Mouse (Mus musculus): ENCODE measurements at regions not wholly inside any gene's neighbourhood (a gene's known extent, or its start where the extent isn't known, plus 50 kb on each side); places are given as distances from the start of the nearest gene placed in this dataset.

DNA sequence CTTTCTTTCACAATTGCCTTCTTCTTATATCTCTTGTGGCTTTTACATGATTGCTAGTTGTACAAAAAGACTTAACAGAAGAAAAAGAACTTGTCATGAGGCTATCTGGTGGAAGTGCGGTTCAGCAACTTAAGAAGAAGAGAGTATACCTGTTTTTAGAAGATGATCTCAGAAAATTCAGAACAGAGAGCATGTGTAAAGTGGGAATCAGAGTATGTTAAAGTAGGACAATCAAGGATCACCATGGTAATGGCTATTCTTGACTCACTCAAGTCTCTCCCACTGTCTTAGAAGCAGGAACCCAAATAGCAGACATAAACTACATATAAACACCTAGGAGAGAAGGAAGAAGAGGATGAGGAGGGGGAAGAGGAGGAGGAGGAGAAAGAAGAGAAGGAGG lies 857.9 kb upstream of the Nr2f1 start:
- DNase-seq (ENCODE audit: low read depth, low spot score) = no peak

DNA sequence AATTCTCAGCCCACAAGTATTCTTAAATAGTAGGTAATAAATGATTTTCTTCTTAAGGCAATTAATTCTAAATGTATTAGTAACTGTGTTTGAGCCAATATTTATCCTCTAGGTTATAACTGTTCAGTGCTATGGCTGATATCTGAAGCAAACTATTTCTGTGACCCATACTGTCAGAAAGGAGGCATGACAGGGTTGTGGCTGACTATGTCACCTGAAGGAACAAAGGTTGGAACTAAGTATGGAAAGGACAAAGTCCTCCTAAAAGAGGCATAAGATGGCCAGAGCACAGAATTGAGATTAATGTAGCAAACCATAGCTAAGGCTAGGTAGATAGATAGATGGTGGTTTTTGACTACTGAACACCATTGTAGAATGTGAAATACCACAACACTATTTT lies 854.9 kb upstream of the Nr2f1 start:
- no peak for DNase-seq (ENCODE audit: low read depth, low spot score)

DNA sequence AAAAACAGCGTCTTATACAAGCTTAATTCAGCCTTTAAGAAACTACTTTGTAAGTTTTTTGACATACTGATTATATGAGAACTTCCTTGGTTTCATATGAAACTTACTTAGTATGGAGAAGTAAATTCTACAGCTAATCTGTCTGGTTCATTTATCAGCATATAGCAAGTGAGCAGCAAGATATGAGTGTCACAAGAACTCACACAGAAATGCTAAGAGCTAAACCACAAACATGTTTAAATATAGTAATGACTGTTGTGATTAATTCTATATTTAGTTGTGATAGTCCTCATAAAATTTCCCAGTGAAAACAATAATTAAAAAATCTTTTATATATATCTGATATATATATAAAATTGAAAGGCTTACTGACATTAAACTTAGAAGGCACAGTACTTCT lies 853.9 kb upstream of the Nr2f1 start:
- no peak for DNase-seq (ENCODE audit: low read depth, low spot score)

DNA sequence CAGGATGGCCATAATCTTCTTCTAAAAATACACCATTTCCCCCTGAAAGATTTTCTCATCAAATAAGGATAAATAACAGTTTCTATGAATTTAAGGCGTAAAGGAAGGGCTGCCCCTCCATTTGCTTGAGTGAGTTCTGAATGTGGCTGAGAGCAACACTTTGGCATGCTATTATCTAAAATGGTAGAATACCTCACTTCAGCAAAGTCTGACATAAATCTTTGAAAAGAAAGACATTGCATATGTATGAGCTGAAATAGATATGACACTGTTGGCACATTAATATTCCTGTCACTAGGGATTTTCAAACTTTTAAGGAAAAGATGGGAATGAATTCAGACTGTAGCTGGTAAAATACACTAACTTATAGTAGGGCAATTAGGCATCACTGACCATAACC lies 847.7 kb upstream of the Nr2f1 start:
- DNase-seq (ENCODE audit: low read depth, low spot score) = no peak

DNA sequence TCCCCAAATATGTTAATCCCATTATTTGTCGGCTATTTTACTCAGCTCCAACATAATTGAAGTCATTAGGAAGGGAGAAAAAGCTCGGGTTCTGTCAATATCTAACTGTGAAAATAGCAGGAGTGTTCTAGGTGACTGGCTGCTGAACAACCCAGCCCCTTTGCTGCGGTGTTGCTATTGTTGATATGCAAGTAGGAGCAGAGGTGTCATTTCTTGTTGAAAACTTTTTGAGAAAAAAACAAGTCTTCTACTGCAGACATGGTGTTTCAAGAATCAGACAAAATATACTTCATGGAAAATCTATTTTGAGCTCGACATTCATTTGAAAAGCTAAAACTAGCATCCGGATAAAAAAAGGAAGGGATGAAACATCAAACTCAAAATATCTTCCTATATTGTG lies 845.1 kb upstream of the Nr2f1 start:
- DNase-seq (ENCODE audit: low read depth, low spot score) = no peak

DNA sequence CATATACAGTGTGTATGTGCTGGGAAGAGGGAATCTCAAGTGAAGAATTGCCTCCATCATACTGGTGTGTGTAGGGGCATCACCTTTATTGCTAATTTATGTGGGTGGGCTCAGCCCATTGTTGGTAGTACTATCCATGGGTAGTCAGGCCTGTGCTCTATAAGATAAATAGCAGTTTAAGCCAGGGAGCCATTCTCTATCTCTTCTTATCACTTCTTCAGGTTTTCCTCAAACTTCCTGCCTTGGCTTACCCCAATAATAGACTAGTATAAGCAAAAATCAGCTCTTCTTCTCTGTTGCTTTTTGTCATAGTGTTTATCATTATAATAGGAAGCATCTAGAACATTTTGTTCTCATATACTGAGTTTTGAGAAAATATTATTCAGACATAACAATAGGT lies 838.3 kb upstream of the Nr2f1 start:
- DNase-seq (ENCODE audit: low read depth, low spot score) = no peak

DNA sequence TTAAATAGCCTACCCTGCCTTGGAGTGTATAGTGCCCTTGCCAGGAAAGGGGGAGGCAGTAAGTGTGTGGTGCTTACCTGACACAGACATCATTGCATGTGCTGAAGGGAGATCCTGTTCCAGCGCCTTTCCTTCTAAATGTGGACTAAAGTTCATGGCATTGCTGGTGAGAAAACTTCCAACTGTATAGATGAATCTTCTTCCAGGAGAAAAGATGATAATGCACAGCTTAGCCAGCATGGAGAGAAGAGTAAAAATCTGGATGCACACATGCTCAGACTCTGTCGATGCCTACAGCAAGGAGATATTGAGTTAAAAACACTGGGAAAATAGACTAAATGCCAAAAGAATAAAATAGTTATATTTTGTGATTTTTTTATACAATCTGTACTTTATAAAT lies 835.7 kb upstream of the Nr2f1 start:
- no peak for DNase-seq (ENCODE audit: low read depth, low spot score)

DNA sequence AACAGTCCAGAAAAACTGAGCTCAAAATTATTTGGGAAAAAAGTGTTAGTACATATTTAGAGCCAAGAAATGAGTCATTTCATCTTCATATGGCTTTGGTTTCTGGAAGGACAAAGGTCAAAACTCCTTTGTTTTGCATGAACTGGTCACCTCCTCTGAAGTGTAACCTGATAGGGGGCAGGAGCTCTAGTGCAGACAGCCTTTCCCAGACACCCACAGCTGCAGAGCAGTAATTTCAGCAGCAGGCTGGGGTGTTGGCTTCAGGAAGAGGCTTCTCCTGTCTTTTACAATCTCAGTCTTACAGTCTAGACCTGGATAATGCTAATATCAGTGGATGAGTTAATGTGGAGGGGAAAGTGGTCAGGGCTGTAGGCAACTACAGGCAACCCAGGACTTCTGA lies 830.4 kb upstream of the Nr2f1 start:
- peak; percentile 70 for DNase-seq (ENCODE audit: low read depth, low spot score)

DNA sequence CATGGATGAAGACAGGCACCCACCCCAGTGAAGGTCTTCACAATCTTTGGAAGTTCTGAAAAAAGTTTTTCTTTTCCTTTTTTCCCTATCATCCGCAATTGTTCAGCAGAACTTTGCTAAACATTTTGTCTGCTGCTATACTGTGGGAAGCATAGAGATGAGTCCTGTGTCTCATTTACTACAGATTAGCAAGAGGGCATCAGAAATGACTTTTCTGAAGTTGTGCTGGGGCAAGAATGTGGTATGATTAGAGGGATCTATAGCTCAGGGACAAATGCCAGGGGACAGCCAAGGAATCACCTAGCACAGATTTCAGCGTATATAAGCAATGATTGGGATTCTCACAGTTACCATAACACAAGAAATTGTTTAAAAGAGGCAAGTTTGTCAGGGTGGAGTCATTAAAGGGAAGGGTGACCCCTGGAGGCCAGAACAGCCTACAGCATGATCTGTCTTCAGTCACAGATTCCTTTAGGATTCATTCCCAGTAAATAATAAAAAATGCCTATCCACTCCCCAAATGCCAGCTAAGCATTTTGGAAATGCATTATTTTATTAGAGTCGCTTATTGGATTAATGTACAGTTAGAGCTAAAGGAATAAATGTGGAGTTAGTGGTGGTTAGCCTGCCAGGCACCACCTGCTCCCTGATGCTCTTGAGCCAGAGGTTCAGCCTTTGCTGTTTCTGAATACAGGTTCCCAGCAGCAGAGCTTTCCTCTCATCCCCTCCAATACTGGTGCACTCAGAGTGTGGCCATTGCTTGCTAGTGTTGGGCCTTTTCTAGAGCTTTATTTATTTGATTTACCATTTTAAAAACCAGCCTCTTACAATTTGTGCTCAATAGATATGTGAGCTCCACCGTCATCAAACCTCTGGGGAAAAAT lies 828.6 kb upstream of the Nr2f1 start:
- peak; percentile 52 for DNase-seq (ENCODE audit: low read depth, low spot score)

DNA sequence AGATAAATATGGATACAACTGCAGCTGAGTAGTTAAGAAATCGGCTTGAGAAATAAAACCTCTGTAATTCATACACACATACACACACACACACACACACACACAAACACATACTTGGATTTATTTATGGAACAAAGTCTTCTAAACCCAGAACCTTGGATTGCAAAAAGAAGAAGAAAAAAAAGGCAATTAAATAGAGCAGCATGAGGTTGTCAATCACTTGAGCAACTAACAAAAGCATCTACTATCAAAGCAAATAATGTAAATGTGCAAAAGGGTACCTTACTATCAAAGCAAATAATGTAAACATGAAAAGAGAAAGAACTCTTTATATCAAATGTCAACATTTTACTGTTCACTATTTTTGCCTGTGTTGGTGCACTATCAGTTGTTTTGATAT lies 826.1 kb upstream of the Nr2f1 start:
- DNase-seq (ENCODE audit: low read depth, low spot score) = no peak

DNA sequence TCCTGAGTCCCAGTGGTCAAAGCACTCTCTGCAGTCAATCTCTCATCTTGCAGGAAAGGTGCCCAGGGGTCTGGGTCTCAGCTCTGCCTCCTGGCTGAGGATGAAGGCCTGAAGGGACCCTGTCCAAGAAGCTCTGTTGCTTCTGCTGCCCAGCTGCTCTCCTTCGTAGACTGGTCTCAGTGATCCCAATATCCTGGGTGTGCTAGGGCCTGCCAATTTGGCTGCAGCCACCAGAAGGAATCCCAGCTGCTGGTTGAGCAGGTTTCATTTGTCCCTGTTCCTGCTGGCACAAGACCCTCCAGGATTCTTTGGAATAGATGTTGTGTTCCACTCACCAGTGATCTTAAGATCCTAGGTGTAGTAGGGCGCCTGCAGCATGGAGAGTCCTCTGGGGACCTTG lies 818.5 kb upstream of the Nr2f1 start:
- no peak for DNase-seq (ENCODE audit: low read depth, low spot score)

DNA sequence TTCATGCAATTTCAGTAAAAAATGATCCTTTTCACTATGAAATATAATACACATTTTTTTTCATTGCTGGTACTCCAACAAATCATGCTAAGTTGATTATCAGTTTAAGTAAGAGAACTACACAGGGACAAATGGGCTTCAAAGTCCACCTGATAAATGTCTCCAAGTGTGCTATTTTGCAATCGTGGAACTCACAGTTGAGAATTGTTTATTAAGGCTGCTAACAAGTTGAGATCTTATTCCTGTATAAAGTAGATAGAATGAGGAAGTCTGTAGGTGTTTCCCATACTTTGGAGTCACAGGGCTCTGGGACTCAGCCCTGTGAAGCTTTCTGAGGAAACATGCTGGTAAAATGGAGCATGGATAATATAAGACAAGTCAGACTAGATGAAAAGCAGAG lies 803.8 kb upstream of the Nr2f1 start:
- no peak for DNase-seq (ENCODE audit: low read depth, low spot score)

DNA sequence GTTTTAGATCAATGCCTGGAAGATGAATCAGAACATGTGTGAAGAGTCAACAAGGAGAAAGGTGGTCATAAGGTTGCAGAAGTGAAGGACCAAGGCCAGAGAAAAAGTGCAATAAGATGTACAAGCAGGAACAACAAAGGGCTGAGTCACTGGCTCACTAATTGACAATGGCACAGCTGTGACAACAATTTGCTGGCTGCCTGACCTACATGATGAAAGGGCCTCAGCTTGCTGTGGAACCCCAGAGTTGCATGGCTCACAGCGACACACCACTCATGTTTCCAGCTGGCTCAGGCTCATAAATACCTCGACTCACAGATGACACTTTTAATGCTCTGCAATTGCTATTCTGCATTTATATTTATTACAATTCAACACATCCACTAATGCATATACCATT lies 799.3 kb upstream of the Nr2f1 start:
- peak; percentile 59 for DNase-seq (ENCODE audit: low read depth, low spot score)

DNA sequence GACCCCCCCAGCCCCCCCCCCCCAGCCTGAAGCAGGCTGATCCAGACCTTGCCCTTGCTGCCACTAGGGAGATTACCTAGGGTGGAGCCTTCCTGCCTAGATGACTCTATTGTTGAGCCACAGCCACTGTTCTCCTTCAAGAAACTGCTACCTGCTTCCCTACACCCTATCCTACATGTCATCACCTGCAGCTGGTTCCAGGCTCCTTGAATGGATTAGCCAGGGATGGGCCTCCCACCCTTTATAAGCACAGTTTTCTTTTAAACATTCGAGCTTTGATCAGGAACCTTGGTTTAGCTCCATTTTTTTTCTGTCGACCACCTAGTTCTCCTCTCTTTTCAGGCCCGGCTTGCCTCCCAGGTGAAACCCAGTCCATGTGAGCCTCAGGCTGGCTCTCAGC lies 792.8 kb upstream of the Nr2f1 start:
- no peak for DNase-seq (ENCODE audit: low read depth, low spot score)

DNA sequence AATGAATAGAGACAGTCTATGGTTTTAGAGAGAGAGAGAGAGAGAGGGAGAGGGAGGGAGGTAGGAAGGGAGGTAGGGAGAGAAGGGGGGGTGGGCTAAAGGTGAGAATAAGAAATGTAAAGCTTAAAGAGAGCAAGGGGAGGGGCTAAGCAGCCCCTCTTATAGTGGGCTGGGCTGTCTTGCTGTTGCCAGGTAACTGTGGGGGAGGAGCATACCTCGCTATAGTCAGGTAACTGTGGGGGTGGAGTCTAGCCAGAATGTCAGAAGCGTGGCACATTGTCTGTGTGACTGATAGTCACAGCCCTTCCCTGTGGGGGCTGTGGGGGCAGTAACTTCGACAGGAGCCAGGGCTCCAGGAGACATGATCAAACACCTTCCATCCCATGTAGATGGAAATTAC lies 786.4 kb upstream of the Nr2f1 start:
- DNase-seq (ENCODE audit: low read depth, low spot score) = no peak

DNA sequence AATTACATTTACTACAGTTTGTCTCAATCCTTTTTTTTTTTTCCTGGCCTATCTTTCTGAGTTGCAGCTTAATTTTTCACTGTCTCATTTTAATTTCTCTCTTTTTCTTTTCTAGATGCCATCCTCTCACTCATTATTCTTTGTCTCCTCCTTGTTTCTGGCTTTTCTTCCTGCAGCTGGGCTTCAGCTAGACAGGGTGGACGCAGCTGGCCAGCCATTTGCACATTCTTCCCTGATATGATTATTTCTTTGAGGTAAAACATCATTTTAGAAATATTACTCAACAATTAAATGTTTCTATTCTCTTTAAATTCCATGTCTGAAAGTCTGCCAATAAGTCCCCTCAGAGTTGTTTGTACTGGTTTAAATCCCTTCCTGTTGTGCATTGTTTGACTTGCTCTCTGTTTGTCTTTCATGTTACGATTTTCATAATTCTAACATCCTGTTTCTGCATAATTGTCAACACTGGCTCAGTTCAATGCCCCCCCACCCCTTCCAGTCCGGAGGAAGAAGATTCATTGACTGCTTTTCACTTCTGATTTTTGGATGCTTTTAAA lies 777.7 kb upstream of the Nr2f1 start:
- DNase-seq (ENCODE audit: low read depth, low spot score) = no peak

DNA sequence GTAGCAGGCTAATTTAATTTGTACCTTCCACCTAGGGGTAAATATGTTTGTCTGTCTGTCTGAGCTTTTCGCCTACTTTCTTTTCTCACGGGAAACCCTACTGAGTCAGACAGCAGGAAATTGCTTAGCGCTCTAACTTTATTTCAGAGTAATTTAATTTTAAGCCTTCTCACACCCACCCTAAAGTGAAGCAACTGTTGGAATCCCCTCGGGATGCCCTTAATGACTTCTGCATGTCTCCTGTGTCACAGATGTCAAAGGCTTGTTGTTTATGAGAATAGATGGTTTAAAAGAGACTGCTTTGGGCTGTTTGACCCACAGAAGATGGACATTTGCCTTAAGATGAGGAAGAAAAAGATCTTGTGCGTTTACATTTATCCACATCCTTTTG lies 738.8 kb upstream of the Nr2f1 start:
- DNase-seq (ENCODE audit: low read depth, low spot score) = peak; percentile 60

DNA sequence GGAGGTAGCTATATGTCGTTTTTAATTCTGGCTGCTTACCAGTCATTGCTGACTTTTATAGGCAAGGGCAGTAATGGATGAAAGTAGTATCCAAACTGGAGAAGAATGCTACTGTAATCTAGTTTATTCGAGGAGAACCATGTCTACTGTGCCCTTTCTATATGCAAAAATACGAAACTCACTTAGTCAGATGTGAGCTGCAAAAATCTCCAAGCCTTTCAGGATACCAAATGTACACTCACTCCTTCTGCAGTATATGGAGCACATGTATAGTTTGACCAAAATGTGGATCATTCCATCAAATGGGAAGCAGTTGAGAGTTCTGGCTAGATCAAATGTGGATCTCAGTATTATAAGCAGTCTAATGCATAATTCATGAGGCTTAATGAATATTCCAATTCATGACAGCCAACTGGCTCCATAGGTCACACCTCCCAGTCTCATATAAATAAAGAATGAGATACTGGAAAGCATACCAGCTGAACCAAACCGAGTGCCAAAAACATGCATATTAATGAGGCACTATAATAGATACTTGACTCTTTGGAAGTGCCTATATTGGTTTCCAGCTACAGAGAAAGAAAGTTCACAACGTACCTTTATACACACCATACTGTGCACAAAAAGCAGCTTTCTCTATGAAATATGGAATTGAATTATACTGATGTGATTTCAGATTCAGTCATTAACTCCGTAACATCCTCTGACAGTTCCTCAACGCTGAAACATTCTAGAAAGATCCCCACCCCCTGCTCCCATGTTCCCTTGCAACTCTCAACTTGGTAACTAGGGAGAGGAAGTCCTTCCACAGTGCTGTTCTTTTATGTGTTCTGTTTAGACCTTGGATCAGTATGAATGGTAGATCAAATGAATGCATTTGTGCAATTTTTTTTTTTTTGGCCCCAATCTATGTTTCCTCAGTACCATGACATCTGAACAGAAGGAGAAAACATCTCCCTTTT lies 738.1 kb upstream of the Nr2f1 start:
- peak; percentile 53 for DNase-seq (ENCODE audit: low read depth, low spot score)

DNA sequence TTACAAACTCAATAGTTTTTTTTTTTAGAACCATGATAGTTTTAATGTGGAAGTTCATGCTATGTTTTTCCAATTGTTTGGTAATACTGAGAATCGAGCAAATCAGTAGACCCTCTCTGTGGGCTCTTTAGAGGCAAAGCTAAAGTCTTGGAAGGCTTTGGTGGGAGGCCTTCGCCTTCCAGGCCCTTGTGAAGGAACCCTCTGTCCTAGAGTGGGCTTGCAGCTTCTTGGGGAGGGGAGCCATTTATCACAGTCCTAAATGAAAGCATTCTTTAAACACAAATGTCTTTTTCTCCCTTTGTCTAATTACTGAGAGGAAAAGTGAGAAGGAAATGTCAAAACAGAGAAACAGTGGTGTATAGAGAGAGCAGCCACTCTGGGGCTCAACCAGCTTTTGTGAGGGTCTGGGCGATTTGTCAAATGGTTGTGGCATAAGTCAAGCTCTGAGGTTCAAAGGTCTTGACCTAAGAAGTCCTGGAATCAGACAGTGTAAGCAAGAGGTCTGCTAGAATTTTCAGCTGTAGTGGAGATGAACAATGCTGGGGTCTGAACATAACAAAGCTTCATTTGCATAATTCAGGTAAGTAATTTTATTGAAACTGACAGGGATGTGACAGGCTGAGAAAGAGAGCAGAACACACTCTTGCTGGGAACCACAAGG lies 736.6 kb upstream of the Nr2f1 start:
- peak; percentile 83 for DNase-seq (ENCODE audit: low read depth, low spot score)

DNA sequence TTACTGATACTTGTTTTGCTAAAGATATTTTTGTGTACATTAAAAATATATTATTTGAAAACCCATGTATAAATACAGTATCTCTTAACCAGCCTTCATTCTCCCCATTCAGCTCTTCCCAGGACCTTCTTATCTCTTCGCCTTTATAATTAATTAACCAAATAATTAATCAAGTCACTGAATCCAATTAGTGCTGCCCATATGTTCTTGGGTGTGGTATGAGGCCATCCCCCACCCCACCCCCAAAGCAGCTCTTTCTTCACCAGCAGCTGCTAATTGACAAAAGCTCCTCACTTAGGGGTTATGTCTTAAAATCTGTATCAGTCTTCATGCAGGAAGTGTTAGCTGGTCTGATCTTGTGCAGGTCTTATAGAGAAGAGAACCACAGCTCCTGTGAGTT lies 728.8 kb upstream of the Nr2f1 start:
- no peak for DNase-seq (ENCODE audit: low read depth, low spot score)

DNA sequence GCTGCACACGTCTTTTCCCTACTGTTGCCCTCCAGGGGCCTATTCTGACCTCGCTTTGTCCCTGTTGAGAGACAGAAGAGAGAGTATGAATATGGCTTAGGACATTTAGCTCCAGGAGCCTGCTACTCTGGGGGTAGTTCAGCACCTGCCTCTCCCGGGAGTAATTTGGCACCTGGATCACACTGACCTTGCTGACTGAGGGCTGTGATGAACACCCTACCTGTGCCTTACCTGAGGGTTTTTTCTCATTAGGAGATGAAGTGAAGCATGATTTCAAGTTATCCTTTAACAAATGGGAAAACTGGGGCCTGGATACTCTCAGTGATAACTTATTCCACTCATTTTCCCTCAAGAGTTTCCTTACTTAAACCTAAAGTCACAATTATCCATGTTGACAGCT lies 721.2 kb upstream of the Nr2f1 start:
- DNase-seq (ENCODE audit: low read depth, low spot score) = no peak

DNA sequence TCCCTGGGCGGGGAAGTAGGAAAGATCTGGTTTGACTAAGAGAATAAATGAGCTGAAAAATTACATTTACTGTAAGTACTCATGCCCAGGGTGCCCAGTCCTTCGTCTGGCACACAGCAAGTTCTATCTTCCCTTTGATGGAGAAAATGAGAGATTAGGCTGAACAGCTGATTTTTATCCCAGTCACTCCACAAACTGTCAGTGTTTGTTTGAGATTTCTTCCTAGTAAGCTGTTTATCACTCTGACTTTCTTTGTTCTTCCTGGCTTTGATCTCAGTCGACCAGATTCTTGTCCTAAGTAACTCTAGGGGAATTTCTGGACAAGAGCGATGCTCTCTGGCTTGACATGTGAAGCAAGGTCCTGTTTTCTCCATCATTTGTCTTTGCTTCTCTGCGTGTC lies 710.3 kb upstream of the Nr2f1 start:
- peak; percentile 42 for DNase-seq (ENCODE audit: low read depth, low spot score)
